Mouse (Mus musculus): ENCODE data around the gene C130073F10Rik. TPM values are rescaled to one million over a fixed set of nuclear protein-coding genes. Genes with fewer than 3 reads are reported as not detected.
"Not testable (repeated sequence)": the region's sequence is repeated elsewhere in the genome, so short reads cannot be mapped to it uniquely, and the experiment has no call there.

Gene C130073F10Rik
- polyA plus RNA-seq, 1 experiment from 2014 or later: not detected

- H3K27me3 ChIP-seq (ENCODE audit: control insufficient read depth, insufficient read depth, low read length): no peaks in the 10 kb centered on the region
- no peak overlapping the region for H3K9ac ChIP-seq (ENCODE audit: low read length)
- no peak overlapping the region for H3K27ac ChIP-seq (ENCODE audit: low read length)
- H3K9me3 ChIP-seq (replicated peaks; ENCODE audit: control insufficient read depth, low read length): peaks cover 11% of the 10 kb centered on the region
- 41% methylated on average over 2 of the region's 2 CpGs for WGBS
- no peak for ATAC-seq (replicated peaks; ENCODE audit: extremely low read depth, insufficient read depth, low FRiP score)
- no peaks in the 10 kb centered on the region for H3K36me3 ChIP-seq (ENCODE audit: control insufficient read depth, insufficient read depth)
- no peak overlapping the region for H3K4me2 ChIP-seq (ENCODE audit: low read depth, low read length)
- H3K4me3 ChIP-seq (ENCODE audit: low read length): no peak overlapping the region
- no peaks in the 10 kb centered on the region for H3K4me1 ChIP-seq (ENCODE audit: control insufficient read depth, insufficient read depth, low read length)
These were observed 42.7 kb downstream of the C130073F10Rik start for GRCm38 (mm10) chr4:101850908-101851307.

- H3K9me3 ChIP-seq (replicated peaks; ENCODE audit: control insufficient read depth, low read length); H3K36me3 ChIP-seq (ENCODE audit: control insufficient read depth, insufficient read depth); H3K4me3 ChIP-seq (ENCODE audit: low read length); ATAC-seq (replicated peaks; ENCODE audit: extremely low read depth, insufficient read depth, low FRiP score); H3K4me1 ChIP-seq (ENCODE audit: control insufficient read depth, insufficient read depth, low read length); H3K9ac ChIP-seq (ENCODE audit: low read length); H3K4me2 ChIP-seq (ENCODE audit: low read depth, low read length); H3K27me3 ChIP-seq (ENCODE audit: control insufficient read depth, insufficient read depth, low read length); H3K27ac ChIP-seq (ENCODE audit: low read length): not testable (repeated sequence)
- WGBS: 86% methylated on average over 3 of the region's 4 CpGs
These were observed 49.7 kb downstream of the C130073F10Rik start, which contains the start of gene B020004J07Rik for GRCm38 (mm10) chr4:101843923-101844322. TSS of gene B020004J07Rik (minus strand) at chr4:101844023.

Other genes starting within 250 kb of the C130073F10Rik start
- gene Leprot, start 246.1 kb downstream of the C130073F10Rik start, polyA plus RNA-seq (2015; fragmentation: Nextera tagmentation; extraction: Ambion mirVana): 79.0 and 80.8 TPM in 2 replicates
- gene Lepr, start 176.4 kb downstream of the C130073F10Rik start, polyA plus RNA-seq (2015; fragmentation: Nextera tagmentation; extraction: Ambion mirVana): 1.9 and 2.2 TPM in 2 replicates
- gene B020004J07Rik, start 49.8 kb downstream of the C130073F10Rik start, polyA plus RNA-seq (2015; fragmentation: Nextera tagmentation; extraction: Ambion mirVana): not detected in 2 replicates
- not detected in 2 replicates for gene Gm12800, start 15.3 kb upstream of the C130073F10Rik start, polyA plus RNA-seq (2015; fragmentation: Nextera tagmentation; extraction: Ambion mirVana)
- gene Gm12794, start 46.6 kb upstream of the C130073F10Rik start, polyA plus RNA-seq (2015; fragmentation: Nextera tagmentation; extraction: Ambion mirVana): not detected in 2 replicates
- gene Gm12790, start 87.3 kb upstream of the C130073F10Rik start, polyA plus RNA-seq (2015; fragmentation: Nextera tagmentation; extraction: Ambion mirVana): not detected in 2 replicates
- gene Gm12789, start 92.8 kb upstream of the C130073F10Rik start, polyA plus RNA-seq (2015; fragmentation: Nextera tagmentation; extraction: Ambion mirVana): not detected in 2 replicates
- 28.4 and 29.4 TPM in 2 replicates for gene Pde4b, start 193.8 kb upstream of the C130073F10Rik start, polyA plus RNA-seq (2015; fragmentation: Nextera tagmentation; extraction: Ambion mirVana)